Mouse (Mus musculus): Measurements from ENCODE around the gene Sprr2a3. TPM values are rescaled to one million over a fixed set of nuclear protein-coding genes. Genes with fewer than 3 reads are reported as not detected.
"Not testable (repeated sequence)": the region's sequence is repeated elsewhere in the genome, so short reads cannot be mapped to it uniquely, and the experiment has no call there.

The Sprr2a3 gene
- polyA plus RNA-seq (2011; ENCODE audit: insufficient read depth, insufficient read length, low read depth, missing spikeins) = 36.5 and 39.1 TPM in 2 replicates

DNA sequence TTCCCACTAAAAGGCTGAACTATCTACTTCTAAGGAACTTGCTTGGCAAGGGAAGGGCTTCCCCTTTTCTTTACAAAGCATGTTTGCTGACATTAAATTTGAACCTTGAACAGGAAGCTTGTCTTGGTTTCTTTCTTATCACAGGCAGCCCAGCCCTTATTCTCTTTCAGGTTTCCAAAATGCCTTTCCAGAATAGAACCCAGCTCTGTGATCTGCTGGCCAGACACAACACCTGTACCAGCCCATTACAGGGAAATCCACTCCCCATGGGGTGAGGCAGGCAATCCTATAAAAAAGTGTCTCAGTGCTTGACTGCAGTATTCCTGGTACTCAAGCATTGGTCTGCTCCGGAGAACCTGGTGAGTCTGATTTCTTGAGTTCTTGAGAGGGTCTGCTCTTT lies at the start of gene Sprr2a3:
Gene Sprr2a3 (plus strand): TSS at position 317 of the 400 bp plus-strand sequence.
- not testable (repeated sequence) for H3K4me1 ChIP-seq (ENCODE audit: control insufficient read depth, insufficient read depth, low read length); H3K9ac ChIP-seq (ENCODE audit: low read depth, poor library complexity, severe bottlenecking); H3K27me3 ChIP-seq (ENCODE audit: control insufficient read depth, insufficient read depth, low read length, poor library complexity, severe bottlenecking)

DNA sequence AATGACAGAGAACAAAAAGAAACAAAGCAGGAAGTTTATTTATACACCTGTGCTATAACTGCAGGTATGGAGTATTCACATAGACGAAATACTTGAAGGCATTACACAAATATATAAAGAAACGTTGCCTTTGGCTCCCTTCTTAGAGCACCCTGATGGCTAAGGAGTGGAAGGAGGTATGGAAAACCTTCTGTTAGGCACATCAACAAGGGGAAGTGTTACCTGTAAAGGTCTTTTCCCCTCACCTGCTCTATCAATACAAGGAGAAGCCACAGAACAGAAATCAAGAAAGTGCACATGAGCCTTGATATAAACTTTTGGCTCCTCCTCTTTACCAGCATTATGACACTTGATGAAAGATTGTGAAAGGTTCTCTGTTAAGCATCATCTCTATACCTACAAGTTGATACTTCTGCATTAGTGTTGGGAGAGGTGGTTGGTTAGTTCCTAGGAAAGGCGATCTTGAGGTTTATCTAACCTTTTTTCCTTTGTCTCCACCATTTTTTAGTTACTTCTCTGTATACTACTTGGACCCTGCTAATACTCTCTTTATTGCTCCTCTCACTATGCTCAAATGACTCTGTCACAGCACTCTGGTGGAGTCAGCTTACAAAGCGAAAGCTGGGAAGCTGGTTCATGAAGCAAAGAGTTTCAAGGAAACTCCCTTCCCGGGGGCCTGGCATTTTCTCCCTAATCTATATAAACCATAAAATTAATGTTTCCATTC lies 48.6 kb upstream of the Sprr2a3 start:
- H3K4me1 ChIP-seq (ENCODE audit: control insufficient read depth, insufficient read depth, low read length) = not testable (repeated sequence)

More for the DNA sequence above, at the start of gene Sprr2a3:
- not testable (repeated sequence) for H3K36me3 ChIP-seq (ENCODE audit: control insufficient read depth, insufficient read depth, low read length, poor library complexity, severe bottlenecking); H3K4me3 ChIP-seq (ENCODE audit: low read depth, low read length); H3K9me3 ChIP-seq (replicated peaks; ENCODE audit: control insufficient read depth, insufficient read depth, low read length, poor library complexity, severe bottlenecking); H3K27ac ChIP-seq (ENCODE audit: insufficient read depth, low read length)

DNA sequence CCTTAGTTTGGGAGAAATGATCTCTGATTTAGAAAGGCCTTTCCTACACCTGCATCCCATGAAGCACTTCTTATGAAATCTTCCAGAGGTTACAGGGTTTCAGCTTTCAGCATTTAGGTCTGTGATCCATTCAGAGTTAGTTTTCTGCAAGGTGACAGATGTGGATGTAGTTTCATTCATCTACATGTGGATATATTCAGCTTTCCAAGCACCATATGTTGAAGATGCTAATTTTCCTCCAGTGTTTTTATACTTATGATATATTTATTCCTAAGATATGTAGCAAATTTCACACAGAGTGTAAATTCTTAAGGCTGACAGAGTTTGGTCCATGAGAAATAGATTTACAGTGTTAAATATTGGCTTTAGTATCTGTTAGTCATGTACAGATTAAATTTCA lies 46.5 kb upstream of the Sprr2a3 start:
- not testable (repeated sequence) for H3K27ac ChIP-seq (ENCODE audit: insufficient read depth, low read length); H3K4me1 ChIP-seq (ENCODE audit: control insufficient read depth, insufficient read depth, low read length); H3K36me3 ChIP-seq (ENCODE audit: control insufficient read depth, insufficient read depth, low read length, poor library complexity, severe bottlenecking); H3K9me3 ChIP-seq (replicated peaks; ENCODE audit: control insufficient read depth, insufficient read depth, low read length, poor library complexity, severe bottlenecking); H3K4me3 ChIP-seq (ENCODE audit: low read depth, low read length); H3K27me3 ChIP-seq (ENCODE audit: control insufficient read depth, insufficient read depth, low read length, poor library complexity, severe bottlenecking); H3K9ac ChIP-seq (ENCODE audit: low read depth, poor library complexity, severe bottlenecking)

More for the DNA sequence above, 48.6 kb upstream of the Sprr2a3 start:
- not testable (repeated sequence) for H3K27ac ChIP-seq (ENCODE audit: insufficient read depth, low read length); H3K9ac ChIP-seq (ENCODE audit: low read depth, poor library complexity, severe bottlenecking); H3K9me3 ChIP-seq (replicated peaks; ENCODE audit: control insufficient read depth, insufficient read depth, low read length, poor library complexity, severe bottlenecking); H3K4me3 ChIP-seq (ENCODE audit: low read depth, low read length); H3K27me3 ChIP-seq (ENCODE audit: control insufficient read depth, insufficient read depth, low read length, poor library complexity, severe bottlenecking); H3K36me3 ChIP-seq (ENCODE audit: control insufficient read depth, insufficient read depth, low read length, poor library complexity, severe bottlenecking)

DNA sequence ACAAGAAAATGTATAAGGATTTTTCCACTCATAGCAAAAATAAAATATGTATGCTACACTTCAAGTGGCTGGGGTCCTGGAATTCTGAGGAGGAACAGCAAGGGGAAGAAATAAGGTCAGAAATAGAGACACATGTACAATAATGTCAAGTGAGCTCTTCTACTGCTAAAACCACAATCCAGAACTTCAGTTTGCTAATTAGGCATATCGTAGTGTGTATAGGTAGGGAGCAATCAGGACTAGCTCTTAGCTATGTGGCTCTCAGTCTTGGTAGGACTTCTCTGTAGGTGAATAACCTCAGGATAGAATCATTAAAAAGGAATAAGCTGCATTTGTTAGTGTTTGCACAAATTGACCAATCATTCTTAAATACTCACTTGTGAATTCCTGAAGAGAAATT lies 46.0 kb upstream of the Sprr2a3 start:
- H3K27me3 ChIP-seq (ENCODE audit: control insufficient read depth, insufficient read depth, low read length, poor library complexity, severe bottlenecking); H3K36me3 ChIP-seq (ENCODE audit: control insufficient read depth, insufficient read depth, low read length, poor library complexity, severe bottlenecking); H3K27ac ChIP-seq (ENCODE audit: insufficient read depth, low read length); H3K9me3 ChIP-seq (replicated peaks; ENCODE audit: control insufficient read depth, insufficient read depth, low read length, poor library complexity, severe bottlenecking); H3K4me1 ChIP-seq (ENCODE audit: control insufficient read depth, insufficient read depth, low read length); H3K4me3 ChIP-seq (ENCODE audit: low read depth, low read length); H3K9ac ChIP-seq (ENCODE audit: low read depth, poor library complexity, severe bottlenecking): not testable (repeated sequence)

DNA sequence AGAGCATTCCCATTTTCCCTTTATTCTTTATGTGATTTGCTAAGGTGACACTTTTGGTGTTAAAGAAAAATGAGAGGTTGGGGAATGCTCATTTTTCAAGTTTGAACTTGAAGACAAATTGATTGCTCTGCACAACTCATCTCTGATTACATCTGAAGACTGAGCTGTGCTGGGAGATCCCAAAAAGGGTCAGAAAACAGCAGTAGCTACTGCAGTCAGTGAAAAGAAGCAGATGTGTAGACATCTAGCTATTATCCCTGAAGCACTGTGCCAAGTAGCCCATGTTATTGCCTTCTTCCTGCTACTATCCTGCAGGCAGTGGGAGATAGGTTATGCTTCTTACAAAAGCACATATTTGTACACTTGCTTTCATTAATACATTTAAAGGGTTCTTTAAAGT lies 40.4 kb upstream of the Sprr2a3 start:
- not testable (repeated sequence) for H3K27me3 ChIP-seq (ENCODE audit: control insufficient read depth, insufficient read depth, low read length, poor library complexity, severe bottlenecking); H3K4me3 ChIP-seq (ENCODE audit: low read depth, low read length); H3K9ac ChIP-seq (ENCODE audit: low read depth, poor library complexity, severe bottlenecking); H3K9me3 ChIP-seq (replicated peaks; ENCODE audit: control insufficient read depth, insufficient read depth, low read length, poor library complexity, severe bottlenecking); H3K36me3 ChIP-seq (ENCODE audit: control insufficient read depth, insufficient read depth, low read length, poor library complexity, severe bottlenecking); H3K27ac ChIP-seq (ENCODE audit: insufficient read depth, low read length); H3K4me1 ChIP-seq (ENCODE audit: control insufficient read depth, insufficient read depth, low read length)

DNA sequence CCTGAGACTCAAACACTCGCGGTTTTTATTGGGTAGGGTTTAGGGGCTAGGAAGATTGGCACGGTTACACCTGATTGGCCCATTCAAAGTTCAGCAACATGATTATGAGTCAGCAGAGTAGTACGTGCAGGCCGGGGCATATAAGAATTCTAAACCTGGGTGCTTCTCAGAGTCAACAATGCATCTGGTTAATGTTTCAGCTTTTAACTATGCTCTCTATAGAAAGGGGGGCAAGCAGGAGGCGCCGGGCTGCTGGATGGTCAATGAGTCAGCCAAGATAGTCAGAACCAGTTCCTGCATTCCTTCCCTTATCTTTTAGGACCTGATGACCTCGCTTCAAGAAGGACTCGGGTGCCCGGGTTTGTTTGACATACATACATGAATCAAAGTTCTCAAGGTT lies 39.0 kb upstream of the Sprr2a3 start:
- H3K4me3 ChIP-seq (ENCODE audit: low read depth, low read length); H3K36me3 ChIP-seq (ENCODE audit: control insufficient read depth, insufficient read depth, low read length, poor library complexity, severe bottlenecking); H3K4me1 ChIP-seq (ENCODE audit: control insufficient read depth, insufficient read depth, low read length); H3K9ac ChIP-seq (ENCODE audit: low read depth, poor library complexity, severe bottlenecking); H3K27ac ChIP-seq (ENCODE audit: insufficient read depth, low read length); H3K9me3 ChIP-seq (replicated peaks; ENCODE audit: control insufficient read depth, insufficient read depth, low read length, poor library complexity, severe bottlenecking); H3K27me3 ChIP-seq (ENCODE audit: control insufficient read depth, insufficient read depth, low read length, poor library complexity, severe bottlenecking): not testable (repeated sequence)

DNA sequence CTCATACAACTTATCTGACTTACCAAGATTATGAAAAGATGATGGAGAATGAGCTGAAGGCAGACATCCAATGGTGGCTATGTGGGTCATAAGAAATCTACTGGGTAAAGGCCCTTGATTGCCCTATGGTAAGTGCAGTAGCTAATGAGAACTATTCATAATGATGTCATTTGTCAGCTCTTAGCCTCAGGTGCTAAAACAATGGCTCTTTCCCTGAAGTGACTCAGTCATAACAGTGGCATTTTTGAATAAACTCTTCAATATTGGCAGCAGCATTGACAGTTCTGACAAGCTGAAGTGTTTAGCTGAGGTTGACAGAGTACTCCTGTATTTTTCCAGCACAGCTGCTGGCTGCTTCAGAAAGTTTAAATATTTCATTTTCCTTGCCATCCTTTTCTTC lies 36.7 kb upstream of the Sprr2a3 start:
- H3K9me3 ChIP-seq (replicated peaks; ENCODE audit: control insufficient read depth, insufficient read depth, low read length, poor library complexity, severe bottlenecking); H3K4me3 ChIP-seq (ENCODE audit: low read depth, low read length); H3K4me1 ChIP-seq (ENCODE audit: control insufficient read depth, insufficient read depth, low read length); H3K9ac ChIP-seq (ENCODE audit: low read depth, poor library complexity, severe bottlenecking); H3K27ac ChIP-seq (ENCODE audit: insufficient read depth, low read length); H3K36me3 ChIP-seq (ENCODE audit: control insufficient read depth, insufficient read depth, low read length, poor library complexity, severe bottlenecking); H3K27me3 ChIP-seq (ENCODE audit: control insufficient read depth, insufficient read depth, low read length, poor library complexity, severe bottlenecking): not testable (repeated sequence)

DNA sequence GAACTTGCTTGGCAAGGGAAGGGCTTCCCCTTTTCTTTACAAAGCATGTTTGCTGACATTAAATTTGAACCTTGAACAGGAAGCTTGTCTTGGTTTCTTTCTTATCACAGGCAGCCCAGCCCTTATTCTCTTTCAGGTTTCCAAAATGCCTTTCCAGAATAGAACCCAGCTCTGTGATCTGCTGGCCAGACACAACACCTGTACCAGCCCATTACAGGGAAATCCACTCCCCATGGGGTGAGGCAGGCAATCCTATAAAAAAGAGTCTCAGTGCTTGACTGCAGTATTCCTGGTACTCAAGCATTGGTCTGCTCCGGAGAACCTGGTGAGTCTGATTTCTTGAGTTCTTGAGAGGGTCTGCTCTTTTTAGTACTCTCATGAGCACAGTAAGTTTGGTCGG lies 34.8 kb upstream of the Sprr2a3 start:
- H3K4me3 ChIP-seq (ENCODE audit: low read depth, low read length); H3K9ac ChIP-seq (ENCODE audit: low read depth, poor library complexity, severe bottlenecking); H3K4me1 ChIP-seq (ENCODE audit: control insufficient read depth, insufficient read depth, low read length); H3K36me3 ChIP-seq (ENCODE audit: control insufficient read depth, insufficient read depth, low read length, poor library complexity, severe bottlenecking); H3K27me3 ChIP-seq (ENCODE audit: control insufficient read depth, insufficient read depth, low read length, poor library complexity, severe bottlenecking); H3K27ac ChIP-seq (ENCODE audit: insufficient read depth, low read length); H3K9me3 ChIP-seq (replicated peaks; ENCODE audit: control insufficient read depth, insufficient read depth, low read length, poor library complexity, severe bottlenecking): not testable (repeated sequence)

DNA sequence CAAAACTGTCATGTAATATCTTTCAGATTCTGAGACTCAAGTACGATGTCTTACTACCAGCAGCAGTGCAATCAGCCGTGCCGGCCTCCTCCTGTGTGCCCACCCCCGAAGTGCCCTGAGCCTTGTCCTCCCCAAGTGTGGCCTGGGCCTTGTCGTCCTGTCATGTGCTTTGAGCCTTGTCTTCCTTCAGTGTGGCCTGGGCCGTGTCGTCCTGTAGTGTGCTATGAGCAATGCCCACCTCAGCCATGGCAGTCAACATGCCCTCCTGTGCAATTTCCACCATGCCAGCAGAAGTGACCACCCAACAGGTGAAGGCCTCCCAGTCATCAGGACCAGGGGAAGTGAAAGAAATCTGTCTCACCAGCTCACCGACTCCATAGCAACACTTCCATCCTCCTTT lies 31.4 kb upstream of the Sprr2a3 start:
- not testable (repeated sequence) for H3K36me3 ChIP-seq (ENCODE audit: control insufficient read depth, insufficient read depth, low read length, poor library complexity, severe bottlenecking); H3K9me3 ChIP-seq (replicated peaks; ENCODE audit: control insufficient read depth, insufficient read depth, low read length, poor library complexity, severe bottlenecking); H3K4me1 ChIP-seq (ENCODE audit: control insufficient read depth, insufficient read depth, low read length); H3K4me3 ChIP-seq (ENCODE audit: low read depth, low read length); H3K9ac ChIP-seq (ENCODE audit: low read depth, poor library complexity, severe bottlenecking); H3K27me3 ChIP-seq (ENCODE audit: control insufficient read depth, insufficient read depth, low read length, poor library complexity, severe bottlenecking); H3K27ac ChIP-seq (ENCODE audit: insufficient read depth, low read length)

DNA sequence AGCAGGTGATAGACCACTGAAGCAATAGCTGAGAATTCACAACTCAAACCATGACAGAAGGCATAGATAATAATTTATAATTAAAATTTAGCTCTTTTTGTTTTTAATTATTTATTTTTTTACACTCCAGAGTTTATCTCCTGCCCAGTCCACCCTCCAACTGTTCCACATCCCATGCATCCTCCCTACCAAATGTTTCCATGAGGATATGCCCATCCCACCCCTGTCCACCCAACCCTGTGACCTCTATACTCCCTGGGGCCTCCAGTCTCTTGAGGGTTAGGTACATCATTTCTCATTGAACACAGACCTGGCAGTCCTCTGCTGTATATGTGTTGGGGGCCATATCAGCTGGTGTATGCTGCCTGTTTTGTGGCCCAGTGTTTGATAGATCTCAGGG lies 26.7 kb upstream of the Sprr2a3 start:
- not testable (repeated sequence) for H3K9ac ChIP-seq (ENCODE audit: low read depth, poor library complexity, severe bottlenecking); H3K4me3 ChIP-seq (ENCODE audit: low read depth, low read length); H3K27ac ChIP-seq (ENCODE audit: insufficient read depth, low read length); H3K9me3 ChIP-seq (replicated peaks; ENCODE audit: control insufficient read depth, insufficient read depth, low read length, poor library complexity, severe bottlenecking); H3K27me3 ChIP-seq (ENCODE audit: control insufficient read depth, insufficient read depth, low read length, poor library complexity, severe bottlenecking); H3K4me1 ChIP-seq (ENCODE audit: control insufficient read depth, insufficient read depth, low read length); H3K36me3 ChIP-seq (ENCODE audit: control insufficient read depth, insufficient read depth, low read length, poor library complexity, severe bottlenecking)
